Mouse (Mus musculus): ENCODE results near the gene Sh3bp5l.
A peak's percentile ranks its signal among the peaks of the same experiment; 100 is the strongest.
"Not testable (repeated sequence)": the region's sequence is repeated elsewhere in the genome, so short reads cannot be mapped to it uniquely, and the experiment has no call there.

Gene Sh3bp5l

DNA sequence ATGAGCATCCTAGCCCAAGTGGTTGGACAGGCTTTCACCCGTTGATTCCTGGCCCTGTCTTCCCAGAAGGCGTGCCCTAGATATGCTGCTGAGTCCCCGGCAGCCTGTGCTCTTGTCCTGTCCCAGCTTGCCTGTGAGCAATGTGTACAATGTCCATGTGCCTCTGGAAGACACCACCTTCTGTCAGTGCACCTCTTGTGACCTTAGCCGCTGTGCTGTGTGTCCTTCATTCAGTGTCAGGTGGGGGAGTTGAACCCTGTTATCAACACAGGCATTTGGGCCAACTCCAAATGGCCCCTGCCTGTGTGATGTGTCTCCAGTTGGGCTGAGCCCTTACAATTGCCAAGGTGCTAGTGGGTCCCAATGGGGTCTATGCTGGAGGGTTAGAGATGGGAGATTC, 16.2 kb downstream of the Sh3bp5l start:
- no peaks in the 10 kb centered on the region for H3K27me3 ChIP-seq (ENCODE audit: control insufficient read depth, insufficient read depth, low read length, poor library complexity, severe bottlenecking)
- no peak for DNase-seq (ENCODE audit: low read depth, low spot score)

GRCm38 (mm10) chr11:58350628-58351027, 20.1 kb downstream of the Sh3bp5l start:
- peak; percentile 35 for DNase-seq (ENCODE audit: low read depth, low spot score)
- Histone ChIP-seq H3K27me3 (ENCODE audit: control insufficient read depth, insufficient read depth, low read length, poor library complexity, severe bottlenecking) (no peaks in the 10 kb centered on the region), H3K36me3 (ENCODE audit: control insufficient read depth, insufficient read depth, low read length, poor library complexity, severe bottlenecking) (peaks cover 2% of the 10 kb centered on the region)

More for the DNA sequence above, 16.2 kb downstream of the Sh3bp5l start:
- peaks cover 3% of the 10 kb centered on the region for H3K36me3 ChIP-seq (ENCODE audit: control insufficient read depth, insufficient read depth, low read length, poor library complexity, severe bottlenecking)

DNA sequence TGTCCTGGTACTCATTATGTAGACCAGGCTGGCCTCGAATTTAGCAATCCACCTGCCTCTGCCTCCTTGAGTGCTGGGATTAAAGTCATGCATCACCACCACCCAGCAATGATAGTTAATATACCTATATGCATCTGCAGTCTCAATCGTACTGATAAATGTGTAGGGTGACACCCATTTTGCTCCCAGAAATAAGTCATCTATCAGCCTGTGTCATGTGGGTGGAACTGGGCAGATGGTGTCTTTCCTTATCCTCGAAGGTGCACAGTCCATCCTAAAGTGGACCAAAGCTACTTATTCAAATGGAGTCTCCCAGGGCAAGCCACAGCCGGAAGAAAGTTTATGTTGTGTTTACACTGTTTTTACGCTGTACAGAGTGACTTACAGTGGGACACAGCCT, 20.7 kb downstream of the Sh3bp5l start:
- no peak for DNase-seq (ENCODE audit: low read depth, low spot score)
- Histone ChIP-seq H3K36me3 (ENCODE audit: control insufficient read depth, insufficient read depth, low read length, poor library complexity, severe bottlenecking) (0 out of 2 replicates have a peak, but pooled peaks cover 1% of the 10 kb centered on the region), H3K27me3 (ENCODE audit: control insufficient read depth, insufficient read depth, low read length, poor library complexity, severe bottlenecking) (no peaks in the 10 kb centered on the region)

DNA sequence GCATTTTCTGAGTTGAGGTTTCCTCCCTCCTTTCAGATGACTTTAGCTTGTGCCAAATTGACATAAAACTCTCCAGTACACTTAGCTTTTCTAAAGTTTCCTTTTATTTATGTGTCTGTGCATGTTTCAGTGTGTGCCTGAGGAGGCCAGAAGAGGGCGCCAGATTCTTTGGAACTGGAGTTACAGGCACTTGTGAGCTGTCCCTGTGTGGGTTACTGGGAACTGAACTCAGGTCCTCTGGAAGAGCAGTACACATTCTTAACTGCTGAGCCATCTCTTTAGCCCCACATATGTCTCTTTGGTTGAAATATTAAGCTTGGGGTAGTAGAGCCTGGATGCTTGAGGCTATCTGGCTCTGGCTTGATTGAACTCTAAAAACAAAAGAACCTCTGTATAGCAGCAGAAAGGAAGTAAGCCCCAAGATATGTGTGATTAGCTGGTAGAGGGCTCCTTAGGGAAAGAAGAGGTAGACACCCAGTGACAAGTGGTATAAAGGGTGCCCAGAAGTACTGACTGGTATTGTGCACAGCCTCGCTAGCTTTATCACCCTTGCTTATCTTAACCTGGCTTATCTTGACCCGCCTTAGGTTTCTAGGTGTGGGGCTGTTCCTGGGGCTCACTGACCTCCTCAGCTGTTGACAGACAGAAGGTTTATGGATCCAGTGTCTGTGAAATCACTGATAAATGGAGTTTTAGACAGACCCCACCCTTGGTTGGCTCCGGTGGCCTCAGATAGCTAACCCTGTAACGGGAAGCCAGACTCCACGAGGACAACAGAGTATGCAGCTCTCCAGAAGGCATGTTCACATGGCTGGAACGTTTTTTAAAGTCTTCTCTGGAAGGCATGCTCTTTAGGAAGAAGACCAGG, 22.4 kb downstream of the Sh3bp5l start:
- peak; percentile 13 for DNase-seq (ENCODE audit: low read depth, low spot score)

DNA sequence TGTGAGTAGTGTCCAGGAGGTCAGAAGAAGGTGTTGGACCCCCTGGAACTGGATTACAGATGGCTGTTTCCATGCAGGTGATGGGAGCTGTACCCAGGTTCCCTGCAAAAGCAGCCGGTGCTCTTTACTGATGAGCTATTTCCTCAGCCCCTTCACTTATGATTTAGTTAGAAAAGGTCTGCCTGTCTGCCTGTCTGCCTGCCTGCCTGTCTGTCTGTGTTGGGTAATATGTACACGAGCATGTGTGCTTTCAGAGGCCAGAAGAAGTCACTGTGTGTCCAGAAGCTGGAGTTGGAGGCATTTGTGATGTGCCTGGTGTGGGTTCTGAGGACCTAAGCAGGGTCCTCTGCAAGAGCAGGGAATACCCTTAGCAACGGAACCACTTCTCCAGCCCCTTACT, 23.2 kb downstream of the Sh3bp5l start:
- H3K27me3 ChIP-seq (ENCODE audit: control insufficient read depth, insufficient read depth, low read length, poor library complexity, severe bottlenecking): no peaks in the 10 kb centered on the region
- 0 out of 2 replicates have a peak, but pooled peaks cover 1% of the 10 kb centered on the region for H3K36me3 ChIP-seq (ENCODE audit: control insufficient read depth, insufficient read depth, low read length, poor library complexity, severe bottlenecking)
- no peak for DNase-seq (ENCODE audit: low read depth, low spot score)

More for the DNA sequence above, 22.4 kb downstream of the Sh3bp5l start:
- Histone ChIP-seq H3K36me3 (ENCODE audit: control insufficient read depth, insufficient read depth, low read length, poor library complexity, severe bottlenecking) (0 out of 2 replicates have a peak, but pooled peaks cover 1% of the 10 kb centered on the region), H3K27me3 (ENCODE audit: control insufficient read depth, insufficient read depth, low read length, poor library complexity, severe bottlenecking) (no peaks in the 10 kb centered on the region)

GRCm38 (mm10) chr11:58354476-58354875, 24.0 kb downstream of the Sh3bp5l start:
- no peak for DNase-seq (ENCODE audit: low read depth, low spot score)
- Histone ChIP-seq H3K27me3 (ENCODE audit: control insufficient read depth, insufficient read depth, low read length, poor library complexity, severe bottlenecking) (no peaks in the 10 kb centered on the region), H3K36me3 (ENCODE audit: control insufficient read depth, insufficient read depth, low read length, poor library complexity, severe bottlenecking) (no peaks in the 10 kb centered on the region)

DNA sequence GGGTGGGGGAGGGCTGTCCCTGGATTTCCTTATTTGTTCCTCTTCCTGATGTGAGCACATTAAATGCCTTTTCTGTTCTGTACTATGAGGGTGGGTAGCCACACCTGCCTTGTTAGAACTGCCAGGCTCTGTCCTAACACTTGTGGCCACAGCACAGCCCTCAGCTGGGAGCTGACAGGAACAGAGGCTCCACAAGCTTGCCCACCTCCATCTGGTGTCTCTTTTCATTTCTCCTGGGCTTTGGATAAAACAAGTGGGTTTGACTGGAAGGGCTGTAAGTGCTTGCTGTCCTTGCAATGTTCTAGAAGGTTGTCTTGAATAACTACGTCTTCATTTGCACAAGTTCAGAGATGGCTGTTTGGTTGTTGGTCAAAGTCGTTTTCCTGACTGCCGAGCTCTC, 24.4 kb downstream of the Sh3bp5l start:
- no peak for DNase-seq (ENCODE audit: low read depth, low spot score)
- no peaks in the 10 kb centered on the region for H3K36me3 ChIP-seq (ENCODE audit: control insufficient read depth, insufficient read depth, low read length, poor library complexity, severe bottlenecking)
- H3K27me3 ChIP-seq (ENCODE audit: control insufficient read depth, insufficient read depth, low read length, poor library complexity, severe bottlenecking): no peaks in the 10 kb centered on the region

GRCm38 (mm10) chr11:58357042-58357441, 26.5 kb downstream of the Sh3bp5l start:
- no peaks in the 10 kb centered on the region for H3K36me3 ChIP-seq (ENCODE audit: control insufficient read depth, insufficient read depth, low read length, poor library complexity, severe bottlenecking)
- no peaks in the 10 kb centered on the region for H3K27me3 ChIP-seq (ENCODE audit: control insufficient read depth, insufficient read depth, low read length, poor library complexity, severe bottlenecking)

GRCm38 (mm10) chr11:58357844-58358534, 27.5 kb downstream of the Sh3bp5l start:
- no peak for DNase-seq (ENCODE audit: low read depth, low spot score)
- Histone ChIP-seq H3K27me3 (ENCODE audit: control insufficient read depth, insufficient read depth, low read length, poor library complexity, severe bottlenecking) (no peaks in the 10 kb centered on the region), H3K36me3 (ENCODE audit: control insufficient read depth, insufficient read depth, low read length, poor library complexity, severe bottlenecking) (no peaks in the 10 kb centered on the region)

More at GRCm38 (mm10) chr11:58357042-58357441, 26.5 kb downstream of the Sh3bp5l start:
- DNase-seq (ENCODE audit: low read depth, low spot score): no peak

DNA sequence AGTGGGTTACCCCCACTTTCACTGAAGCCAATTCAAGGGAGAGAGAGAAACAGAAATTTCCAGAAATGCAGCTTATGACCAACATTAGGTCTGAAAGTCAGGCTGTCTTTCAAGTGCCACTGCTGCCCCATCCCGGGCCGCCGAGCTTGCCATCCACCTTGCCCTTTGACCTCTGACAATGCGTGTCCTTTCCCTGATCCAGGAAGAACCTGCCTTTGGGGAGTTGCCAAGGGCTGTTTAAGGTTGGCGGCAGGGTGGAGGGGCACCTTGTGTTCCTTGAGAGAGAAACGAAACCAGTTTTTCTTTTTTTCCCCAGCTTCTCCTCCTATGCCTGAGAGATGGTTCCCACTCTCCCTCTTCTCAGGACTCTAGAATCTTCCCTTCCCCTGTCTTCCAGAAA, 32.0 kb downstream of the Sh3bp5l start:
- DNase-seq (ENCODE audit: low read depth, low spot score); H3K36me3 ChIP-seq (ENCODE audit: control insufficient read depth, insufficient read depth, low read length, poor library complexity, severe bottlenecking); H3K27me3 ChIP-seq (ENCODE audit: control insufficient read depth, insufficient read depth, low read length, poor library complexity, severe bottlenecking): not testable (repeated sequence)

DNA sequence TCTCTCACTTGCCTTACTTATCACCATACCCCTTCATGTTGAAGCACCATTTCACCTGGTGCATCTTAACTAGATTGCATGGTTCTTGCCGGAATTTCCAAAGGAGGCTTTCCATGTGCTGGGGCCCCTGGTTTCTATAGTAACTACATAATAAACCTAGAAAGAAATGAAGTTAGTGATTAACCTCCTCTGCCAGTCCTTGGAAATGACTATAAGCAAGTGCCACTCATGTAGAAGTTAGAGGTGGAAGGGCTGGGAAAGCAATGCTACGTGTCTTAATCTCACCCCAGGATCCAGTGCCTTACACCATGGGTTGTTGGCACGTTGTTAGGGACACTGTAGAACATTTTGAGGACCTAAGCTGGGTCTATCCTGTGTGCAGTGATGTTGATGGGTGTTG, 33.9 kb downstream of the Sh3bp5l start:
- Histone ChIP-seq H3K27me3 (ENCODE audit: control insufficient read depth, insufficient read depth, low read length, poor library complexity, severe bottlenecking) (no peaks in the 10 kb centered on the region), H3K36me3 (ENCODE audit: control insufficient read depth, insufficient read depth, low read length, poor library complexity, severe bottlenecking) (no peaks in the 10 kb centered on the region)
- no peak for DNase-seq (ENCODE audit: low read depth, low spot score)

GRCm38 (mm10) chr11:58366191-58366590, 35.7 kb downstream of the Sh3bp5l start:
- DNase-seq (ENCODE audit: low read depth, low spot score); H3K27me3 ChIP-seq (ENCODE audit: control insufficient read depth, insufficient read depth, low read length, poor library complexity, severe bottlenecking); H3K36me3 ChIP-seq (ENCODE audit: control insufficient read depth, insufficient read depth, low read length, poor library complexity, severe bottlenecking): not testable (repeated sequence)

DNA sequence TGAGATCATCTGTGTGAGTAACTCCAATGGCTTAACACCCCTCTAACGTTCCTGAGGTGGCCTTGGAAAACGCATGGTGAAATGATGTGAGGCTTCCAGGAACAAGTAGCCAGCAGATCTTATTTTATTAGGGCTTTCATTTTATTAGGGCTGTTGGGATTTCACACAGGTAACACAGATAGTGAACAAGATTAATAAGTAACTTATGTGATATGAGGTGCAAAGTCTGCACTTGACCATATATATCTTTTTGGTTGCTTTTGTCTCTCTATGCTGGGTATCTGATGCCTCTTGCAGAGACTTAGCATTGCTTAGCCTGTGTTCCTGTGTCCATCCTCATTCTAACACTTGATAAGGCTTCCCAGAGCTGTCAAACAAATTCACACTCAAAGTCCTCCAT, 46.7 kb downstream of the Sh3bp5l start:
- no peaks in the 10 kb centered on the region for H3K36me3 ChIP-seq (ENCODE audit: control insufficient read depth, insufficient read depth, low read length, poor library complexity, severe bottlenecking)
- H3K27me3 ChIP-seq (ENCODE audit: control insufficient read depth, insufficient read depth, low read length, poor library complexity, severe bottlenecking): no peaks in the 10 kb centered on the region
- DNase-seq (ENCODE audit: low read depth, low spot score): no peak

GRCm38 (mm10) chr11:58377686-58378085, 47.2 kb downstream of the Sh3bp5l start:
- DNase-seq (ENCODE audit: low read depth, low spot score): no peak
- Histone ChIP-seq H3K27me3 (ENCODE audit: control insufficient read depth, insufficient read depth, low read length, poor library complexity, severe bottlenecking) (no peaks in the 10 kb centered on the region), H3K36me3 (ENCODE audit: control insufficient read depth, insufficient read depth, low read length, poor library complexity, severe bottlenecking) (no peaks in the 10 kb centered on the region)

DNA sequence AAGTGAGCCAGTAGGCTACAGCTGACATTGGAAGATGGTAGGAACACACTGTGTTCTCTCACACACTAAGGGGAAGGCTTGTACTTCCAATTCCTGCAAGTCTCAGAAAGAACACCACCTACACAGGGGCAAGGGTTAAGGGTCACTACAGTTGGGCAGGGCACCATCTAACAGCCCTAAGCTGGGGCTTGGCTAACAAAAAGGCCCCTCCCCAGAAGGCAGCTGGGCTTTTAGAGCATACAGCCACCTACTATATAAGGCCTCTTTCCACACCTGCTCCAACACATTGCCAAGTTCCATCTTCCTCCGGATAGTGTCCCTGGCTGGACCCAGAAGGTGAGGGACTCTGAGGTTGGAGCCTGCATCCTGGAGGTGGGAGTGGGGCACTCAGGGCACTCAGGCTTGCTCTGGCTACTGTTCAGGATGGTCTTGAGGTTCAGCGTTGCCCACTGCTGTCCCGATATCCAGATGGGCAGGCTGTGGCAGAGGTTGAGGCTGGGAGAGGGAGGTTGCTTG, 48.3 kb downstream of the Sh3bp5l start, which contains the start of gene Lypd8:
Gene Lypd8, plus strand, starts transcription at position 281 of the 516 bp plus-strand sequence.
- no peaks in the 10 kb centered on the region for H3K27me3 ChIP-seq (ENCODE audit: control insufficient read depth, insufficient read depth, low read length, poor library complexity, severe bottlenecking)
- DNase-seq (ENCODE audit: low read depth, low spot score): no peak
- H3K36me3 ChIP-seq (ENCODE audit: control insufficient read depth, insufficient read depth, low read length, poor library complexity, severe bottlenecking): no peaks in the 10 kb centered on the region

All from splenic B cell, adult 2 months (primary cell).